Mouse (Mus musculus): Measurements from ENCODE around the gene Herc1. TPM values are rescaled to one million over a fixed set of nuclear protein-coding genes. Genes with fewer than 3 reads are reported as not detected.

The Herc1 gene
- total RNA-seq (2021): 10 to 100 TPM; 35.1 to 35.4 TPM
- long read RNA-seq, experiment 1, partial matches to known transcripts: 1 of 1 reads
- long read RNA-seq, experiment 1, other reads (novel, unspliced or antisense): 0 of 1 reads
- long read RNA-seq, experiment 2, partial matches to known transcripts: 8 of 8 reads
- long read RNA-seq, experiment 2, other reads (novel, unspliced or antisense): 0 of 8 reads

DNA sequence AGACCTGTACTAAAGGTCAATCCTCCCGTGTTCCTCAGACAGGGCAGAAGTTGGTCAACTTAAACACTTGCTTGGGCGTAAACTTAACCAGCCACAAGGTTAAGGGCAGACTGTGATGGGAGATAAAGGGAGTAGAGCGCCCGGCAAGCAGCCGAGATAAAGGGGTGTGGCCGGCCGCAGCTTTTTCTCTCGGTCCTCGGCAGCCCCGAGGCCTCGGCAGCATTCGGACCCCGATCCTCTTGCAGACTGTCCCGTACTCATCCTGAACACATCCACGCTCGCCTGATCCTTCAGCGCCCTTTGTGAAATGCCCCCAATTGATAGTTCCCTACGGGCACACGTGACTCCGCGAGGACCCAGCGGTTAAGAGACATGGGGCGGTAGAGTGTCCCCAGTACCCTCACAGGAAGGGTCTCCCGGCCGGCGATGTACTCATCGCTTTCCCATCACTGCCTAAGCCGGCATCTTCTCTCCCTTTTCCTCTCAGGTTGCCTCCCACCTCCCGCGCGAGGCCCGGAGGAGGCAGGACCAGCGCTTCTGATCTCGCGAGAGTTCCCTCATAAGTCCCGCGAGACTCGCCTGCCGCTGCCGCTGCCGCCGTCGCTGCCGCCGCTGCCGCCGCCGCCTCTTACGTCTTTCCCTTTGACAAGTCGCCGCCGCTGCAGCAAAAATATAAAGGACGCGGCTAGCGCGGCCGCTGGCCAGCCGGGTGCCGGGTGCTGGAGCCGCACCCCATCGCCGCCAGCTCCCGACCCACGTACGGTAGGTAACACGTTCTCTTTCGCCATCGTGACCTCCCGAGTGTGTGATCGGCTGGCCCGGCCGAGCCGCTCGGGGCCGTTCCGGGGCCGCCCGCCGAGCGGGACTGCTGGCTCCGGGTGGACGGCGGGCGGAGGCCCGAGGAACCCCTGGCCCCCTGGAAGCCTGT, at the start of gene Herc1:
Gene Herc1, plus strand, starts transcription at position 591 of the 928 bp plus-strand sequence.
- peak; percentile 90 to 93 for DNase-seq (ENCODE audit: low spot score in 2 of 2)

DNA sequence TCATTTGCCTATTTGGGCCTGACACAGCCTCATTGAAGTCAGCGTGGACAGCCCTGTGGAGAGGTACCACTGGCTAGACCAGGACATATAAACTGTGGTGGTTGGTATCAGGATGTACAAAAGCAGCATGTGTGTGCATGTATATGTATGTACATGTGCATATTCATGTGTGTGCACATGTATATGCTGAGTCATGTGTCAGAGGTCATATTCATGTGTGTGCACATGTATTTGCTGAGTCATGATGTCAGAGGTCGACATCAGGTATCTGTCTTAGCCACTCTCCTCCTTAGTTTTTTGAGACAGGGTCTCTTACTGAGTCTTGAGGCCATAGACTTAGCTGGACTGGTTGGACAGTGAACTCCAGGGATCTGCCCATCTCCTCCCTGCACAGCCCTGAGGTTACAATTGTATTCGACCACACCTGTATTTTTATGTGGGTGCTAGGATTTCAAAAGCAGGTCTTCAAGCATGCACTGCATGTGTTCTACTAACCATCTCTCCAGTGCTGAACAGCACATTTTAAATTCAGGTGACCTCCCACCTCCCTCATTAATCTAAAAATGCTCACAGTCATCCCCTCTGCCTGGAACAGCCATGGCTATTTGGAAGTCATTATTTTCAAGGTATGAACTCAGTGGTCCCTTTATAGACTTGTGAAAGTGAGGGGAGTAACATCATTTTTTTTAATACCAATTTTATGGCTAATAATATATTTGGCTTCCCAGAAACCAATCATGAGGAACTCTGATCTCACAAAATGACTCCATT, 45.7 kb upstream of the Herc1 start:
- DNase-seq (ENCODE audit: low spot score in 2 of 2): no peak

DNA sequence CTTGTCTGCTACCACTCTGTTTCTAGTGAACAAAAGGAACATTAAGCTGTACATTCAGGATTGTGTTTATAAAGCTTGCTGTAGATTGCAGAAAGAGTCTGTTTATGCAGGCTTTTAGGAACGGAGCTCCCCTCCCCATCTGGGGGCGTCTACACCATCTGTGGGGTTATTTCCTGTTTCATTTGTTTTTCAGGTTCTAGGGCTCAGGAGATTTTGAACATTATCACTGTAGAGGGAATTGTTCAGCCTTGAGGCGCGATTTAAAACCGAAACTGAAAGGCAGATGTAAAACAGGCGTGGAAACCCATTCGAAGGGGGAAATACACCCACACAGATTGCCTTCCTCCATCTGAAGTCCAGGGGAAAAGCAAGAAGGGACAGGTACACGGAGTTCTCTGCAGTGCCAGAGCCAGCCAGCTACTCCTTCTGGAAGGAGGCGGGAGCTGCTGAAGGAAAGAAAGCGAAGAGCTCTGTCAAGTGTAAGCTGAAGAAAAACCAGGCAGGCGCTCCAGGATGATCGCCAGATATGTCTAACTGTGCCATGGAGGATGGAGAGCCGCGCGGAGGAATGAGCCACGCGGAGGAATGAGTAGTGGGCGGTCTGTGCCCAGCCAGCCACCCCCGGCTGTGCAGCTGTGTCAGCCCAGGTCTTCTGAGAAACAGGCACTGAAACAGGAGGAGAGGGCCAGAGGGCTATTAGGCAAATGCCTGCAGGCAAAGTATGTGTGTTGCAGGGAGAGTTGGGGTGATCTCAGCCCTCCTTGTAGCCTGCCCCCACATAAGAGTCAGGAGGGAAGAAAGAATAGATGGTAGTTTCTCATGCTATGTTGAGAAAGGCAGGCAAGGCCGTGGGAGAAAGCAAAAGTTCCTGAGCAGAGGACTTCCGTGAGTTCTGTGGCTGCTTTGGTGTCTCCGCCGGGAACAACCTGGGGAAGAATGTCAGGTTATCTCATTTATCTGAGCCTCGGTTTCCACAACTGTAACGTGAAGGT, 44.8 kb upstream of the Herc1 start:
- DNase-seq (ENCODE audit: low spot score in 2 of 2): peak; percentile 11 to 37

DNA sequence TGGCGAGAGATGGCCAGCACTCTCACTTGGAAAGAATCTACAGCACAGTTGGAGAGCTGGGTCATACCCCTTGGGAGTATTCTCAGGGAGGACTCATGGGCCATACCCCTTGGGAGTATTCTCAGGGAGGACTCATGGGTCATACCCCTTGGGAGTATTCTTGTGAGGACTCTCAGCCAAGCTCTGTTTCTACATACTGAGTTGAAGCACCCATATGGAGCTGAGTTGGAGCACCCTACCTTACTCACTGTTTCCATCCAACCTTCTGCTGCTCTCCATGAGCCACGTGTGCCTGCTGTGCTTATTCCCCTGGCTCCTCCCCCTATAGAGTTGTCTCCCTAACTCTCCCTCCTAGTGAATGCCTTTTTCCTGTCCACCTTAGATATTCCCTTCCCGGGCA, 43.8 kb upstream of the Herc1 start:
- no peak for DNase-seq (ENCODE audit: low spot score in 2 of 2)

DNA sequence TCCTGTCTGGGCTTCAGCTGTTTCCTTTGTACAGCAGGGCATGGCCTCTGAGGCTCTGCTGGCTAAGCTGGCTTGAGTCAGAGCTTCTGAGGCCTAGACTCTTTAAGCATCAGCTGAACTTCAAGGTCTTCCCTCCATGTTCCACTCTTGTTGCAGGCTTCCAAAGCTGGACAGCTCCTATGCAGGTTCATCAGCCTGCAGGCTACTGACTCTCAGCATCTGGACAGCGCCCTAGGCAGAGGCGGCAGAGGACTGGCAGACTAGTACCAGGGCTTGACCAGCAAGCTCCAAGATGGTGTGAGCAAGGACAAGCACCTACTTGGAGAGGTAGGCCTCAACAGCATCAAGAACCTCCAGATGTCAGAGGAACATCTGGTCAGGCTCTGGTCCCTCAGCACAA, 42.9 kb upstream of the Herc1 start:
- DNase-seq (ENCODE audit: low spot score in 2 of 2): no peak

DNA sequence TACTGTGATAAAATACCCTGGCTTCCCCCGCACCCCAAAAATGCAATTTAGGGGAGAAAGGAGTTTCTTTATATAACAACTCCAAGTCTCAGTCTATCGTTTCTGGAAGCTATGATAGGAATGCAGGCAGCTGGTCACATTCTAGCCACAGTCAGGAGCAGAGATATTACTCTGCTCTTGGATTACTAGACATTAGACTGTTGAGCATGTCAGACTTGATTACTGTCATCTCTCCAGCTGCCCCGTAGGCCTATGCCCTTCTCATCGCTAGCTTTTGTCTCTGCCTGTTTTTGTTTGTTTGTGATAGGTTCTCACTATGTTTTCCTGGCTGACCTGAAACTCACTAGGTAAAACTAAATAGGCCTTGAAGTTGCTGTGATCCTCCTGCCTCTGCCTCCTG, 41.5 kb upstream of the Herc1 start:
- DNase-seq (ENCODE audit: low spot score in 2 of 2): no peak

DNA sequence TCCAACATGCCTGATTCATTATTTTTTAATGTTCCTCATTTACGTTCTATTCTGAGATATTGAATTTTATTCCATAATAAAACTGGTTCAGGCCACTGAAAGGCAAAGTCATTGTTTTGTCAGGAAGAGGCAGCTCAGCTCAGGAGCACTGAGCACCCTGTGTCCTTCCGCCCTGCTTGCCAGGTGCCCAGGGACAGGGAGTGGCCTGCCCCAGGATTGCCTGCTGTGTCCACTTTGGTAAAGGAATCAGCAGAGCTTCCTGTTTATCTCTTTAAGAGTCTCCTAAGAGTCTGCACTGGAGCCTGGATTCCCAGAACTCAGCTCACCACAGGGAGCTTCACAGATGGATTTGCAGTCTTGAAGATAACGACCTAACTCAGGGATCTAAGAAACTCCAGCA, 38.8 kb upstream of the Herc1 start:
- DNase-seq (ENCODE audit: low spot score in 2 of 2): no peak

DNA sequence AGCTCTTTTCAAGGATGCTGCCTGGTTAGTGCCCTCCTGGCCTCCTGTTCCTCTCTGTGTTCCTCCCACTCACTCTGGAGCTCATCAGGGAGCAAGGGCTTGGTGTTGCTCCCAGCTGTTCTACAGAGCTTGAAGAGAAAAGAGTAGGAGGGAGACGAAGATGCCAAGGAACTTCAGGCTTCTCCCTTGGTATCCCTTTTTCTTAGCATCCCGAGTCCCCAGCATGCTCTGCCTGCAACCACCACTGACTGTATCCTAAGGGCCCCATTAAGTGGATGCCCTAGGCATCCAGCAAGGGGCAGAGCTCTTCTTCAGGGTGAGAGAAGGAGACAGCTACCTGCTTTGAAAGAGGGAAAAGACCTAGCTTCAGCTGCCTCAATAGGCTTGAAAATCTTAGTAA, 33.6 kb upstream of the Herc1 start:
- no peak for DNase-seq (ENCODE audit: low spot score in 2 of 2)

DNA sequence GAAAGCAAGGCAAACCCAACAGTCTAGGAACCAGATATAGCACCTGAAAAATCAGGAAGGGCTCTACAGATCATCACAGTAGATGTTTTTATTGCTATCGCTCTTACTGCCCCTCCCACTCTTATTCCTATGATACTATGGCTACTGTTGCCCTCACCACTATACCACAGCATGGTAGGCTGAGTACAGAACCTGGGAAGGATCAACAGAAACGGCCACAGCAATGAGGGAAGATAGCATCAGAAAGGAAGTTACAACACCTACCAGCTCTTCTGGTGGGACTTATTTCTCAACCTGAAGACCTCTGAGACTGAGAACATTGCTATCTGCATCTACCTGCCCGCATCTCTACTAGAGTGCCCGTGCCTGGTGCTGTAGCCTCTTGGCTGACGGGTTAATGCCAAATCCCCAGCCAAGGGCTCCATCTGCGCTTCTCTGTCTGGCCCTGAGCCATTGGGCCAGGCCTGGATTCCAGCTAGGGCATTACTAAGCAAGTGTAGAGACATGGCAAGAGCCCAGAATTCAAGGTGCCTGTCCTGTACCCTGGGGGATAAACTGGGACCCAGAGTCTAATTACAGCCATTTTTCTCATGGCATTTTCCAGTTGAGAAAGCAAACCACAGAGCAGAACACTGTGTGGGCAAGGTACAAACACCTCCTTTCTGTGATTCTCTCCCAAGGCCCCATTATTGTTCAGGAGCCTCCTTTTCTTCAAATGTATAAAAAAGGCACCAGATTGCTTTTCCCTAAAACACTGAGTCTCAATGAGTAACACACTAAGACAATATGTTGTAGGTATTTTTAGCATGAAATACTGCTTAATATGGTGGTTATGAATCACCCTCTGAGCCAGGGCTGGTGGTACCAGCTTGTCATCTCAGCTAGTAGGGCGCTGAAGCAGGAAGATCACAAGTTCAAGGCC, 28.0 kb upstream of the Herc1 start:
- no peak for DNase-seq (ENCODE audit: low spot score in 2 of 2)

DNA sequence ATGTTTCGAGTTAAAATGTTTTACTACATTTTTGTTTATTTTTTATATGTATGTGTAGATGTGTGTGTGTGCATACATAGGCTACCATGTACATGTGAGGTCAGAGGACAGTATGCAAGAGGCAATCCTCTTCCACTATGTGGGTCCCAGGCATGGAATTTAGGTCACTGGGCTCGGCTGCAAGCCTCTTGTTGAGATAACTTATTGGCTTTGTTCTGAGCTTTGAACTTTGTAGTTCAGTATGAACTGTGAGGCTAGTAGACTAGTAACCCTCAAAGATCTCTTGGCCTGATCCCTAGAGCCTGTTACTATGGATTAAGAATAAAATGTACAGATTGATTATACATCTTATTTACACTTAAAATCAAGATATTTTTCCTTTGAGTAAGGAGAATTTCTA, 23.4 kb upstream of the Herc1 start:
- no peak for DNase-seq (ENCODE audit: low spot score in 2 of 2)

DNA sequence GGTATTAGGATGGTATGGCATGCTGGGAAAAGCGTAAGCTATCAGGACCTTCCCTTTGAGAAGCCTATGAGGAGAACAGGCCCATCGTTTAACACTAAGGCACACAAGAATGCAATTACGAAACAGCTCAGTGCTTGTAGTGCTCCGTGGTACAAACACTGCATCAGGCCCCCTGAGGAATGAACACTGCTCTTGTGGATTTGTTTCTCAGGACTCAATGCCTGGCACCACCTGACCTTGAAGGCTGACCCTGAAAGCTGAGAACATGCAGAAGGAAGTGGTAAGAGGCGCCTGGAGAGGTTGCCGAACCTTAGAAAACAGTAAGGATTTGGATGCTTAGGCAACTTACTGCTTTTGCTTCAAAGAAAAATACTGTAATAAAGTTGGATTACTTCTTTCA, 20.8 kb upstream of the Herc1 start:
- no peak for DNase-seq (ENCODE audit: low spot score in 2 of 2)

DNA sequence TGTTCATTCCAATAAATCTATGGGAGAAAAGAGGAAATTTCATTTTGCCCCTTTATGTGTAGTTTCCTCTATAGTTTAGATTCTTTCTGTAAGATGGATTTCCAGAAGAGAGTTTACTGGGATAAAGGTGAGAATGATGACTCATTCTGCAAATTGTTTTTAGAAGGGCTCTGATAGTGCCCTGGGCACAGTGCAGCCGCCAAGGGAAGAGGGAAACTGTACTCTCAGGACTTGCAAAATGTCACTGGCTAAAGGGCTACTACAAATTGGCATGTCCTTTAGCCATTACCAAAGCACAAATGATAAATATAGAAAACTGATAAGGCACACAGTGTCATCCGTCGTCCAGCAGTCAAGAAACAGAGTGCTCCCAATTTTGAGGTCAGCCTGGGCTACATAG, 19.8 kb upstream of the Herc1 start:
- no peak for DNase-seq (ENCODE audit: low spot score in 2 of 2)

DNA sequence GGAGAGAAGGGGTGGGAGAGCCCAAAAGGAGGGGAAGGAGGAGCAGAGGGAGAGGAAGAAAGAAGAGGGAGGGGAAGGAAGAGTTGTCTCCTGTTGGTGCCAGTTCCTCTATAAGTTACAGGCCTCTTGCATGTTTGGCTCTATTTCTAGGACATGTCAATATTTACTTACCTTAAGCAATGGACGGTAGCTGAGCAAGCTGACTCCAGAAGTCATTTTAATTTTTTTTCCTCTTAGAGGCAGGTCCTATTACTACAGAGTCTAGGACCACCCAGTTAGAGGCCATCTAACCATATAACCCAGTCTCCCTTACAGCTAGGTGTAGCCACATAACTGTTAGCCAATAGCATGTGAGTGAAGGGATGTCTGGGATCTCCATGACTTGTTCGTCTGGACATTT, 18.7 kb upstream of the Herc1 start:
- DNase-seq (ENCODE audit: low spot score in 2 of 2): no peak

DNA sequence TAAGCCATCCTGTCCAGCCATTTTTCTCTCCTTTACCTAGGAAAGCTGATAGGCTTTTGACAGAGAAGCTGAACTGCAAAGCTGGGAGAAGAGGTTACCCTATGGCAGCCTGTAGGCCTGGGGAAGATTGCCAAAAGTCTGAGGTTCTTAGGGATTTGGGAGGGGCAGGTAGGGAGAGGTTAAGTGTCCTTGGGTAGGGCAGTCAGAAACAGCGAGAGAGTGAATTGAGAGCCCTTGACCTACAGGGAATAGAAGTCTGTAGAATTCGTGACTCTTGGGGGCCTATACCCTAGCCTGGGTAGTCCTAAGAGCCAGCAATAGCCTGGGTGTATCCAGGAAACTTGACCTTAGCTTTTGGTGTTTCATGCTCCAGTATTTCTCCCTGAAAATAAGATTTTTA, 17.9 kb upstream of the Herc1 start:
- DNase-seq (ENCODE audit: low spot score in 2 of 2): no peak

DNA sequence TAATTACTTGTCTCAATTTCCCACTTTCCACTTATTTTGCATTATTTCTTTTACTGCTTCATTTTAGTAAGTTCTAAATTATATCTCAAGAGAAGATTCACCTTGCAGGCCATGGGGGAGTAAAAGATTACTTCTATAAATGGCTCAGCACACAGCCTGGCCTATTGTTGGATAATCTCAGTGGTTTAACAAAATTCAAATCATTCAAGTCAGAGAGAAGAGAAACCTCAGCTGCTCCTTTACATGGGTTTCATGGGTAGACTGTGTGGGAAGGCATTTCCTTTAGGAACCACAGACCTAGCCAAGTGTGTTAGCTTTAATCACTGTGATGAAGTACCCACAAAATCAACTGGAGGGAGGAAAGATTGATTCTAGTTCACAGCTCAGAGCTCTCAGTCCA, 13.0 kb upstream of the Herc1 start:
- no peak for DNase-seq (ENCODE audit: low spot score in 2 of 2)

DNA sequence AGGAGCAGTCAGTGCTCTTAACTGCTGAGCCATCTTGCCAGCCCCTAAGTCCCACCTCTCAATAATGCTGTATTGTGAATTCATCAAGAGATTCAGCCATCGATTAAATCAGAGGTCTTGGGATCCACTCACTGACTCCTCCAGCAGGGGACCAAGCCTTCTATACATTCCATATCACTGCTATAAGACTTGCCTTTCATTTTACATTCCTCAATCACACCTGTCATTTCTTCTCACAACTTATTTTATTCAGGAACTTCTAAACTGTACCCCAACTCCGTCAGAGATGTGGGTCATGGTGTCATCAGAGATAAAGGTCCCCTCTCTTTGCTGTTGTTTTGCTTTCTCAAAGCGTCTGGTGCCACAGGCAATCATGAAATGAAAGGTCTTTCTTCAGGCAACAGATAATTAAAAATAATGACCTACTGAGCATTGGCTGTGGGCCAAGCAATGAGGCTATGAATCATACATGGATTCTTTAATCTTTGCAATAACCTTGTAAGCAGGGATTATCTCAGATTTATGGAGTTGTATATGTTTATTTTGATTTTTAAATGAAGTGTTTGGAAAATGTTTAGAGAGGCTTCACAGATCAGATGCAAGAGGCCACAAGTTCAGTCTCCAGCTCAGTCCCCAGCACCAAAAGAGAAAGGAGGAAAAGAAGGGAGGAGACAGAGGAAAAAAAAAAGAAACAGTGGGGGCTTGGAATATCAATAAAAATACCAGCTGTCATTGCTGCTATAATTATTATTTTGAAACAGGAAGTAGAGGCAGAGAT, 12.1 kb upstream of the Herc1 start:
- DNase-seq (ENCODE audit: low spot score in 2 of 2): peak; percentile 27 to 39

DNA sequence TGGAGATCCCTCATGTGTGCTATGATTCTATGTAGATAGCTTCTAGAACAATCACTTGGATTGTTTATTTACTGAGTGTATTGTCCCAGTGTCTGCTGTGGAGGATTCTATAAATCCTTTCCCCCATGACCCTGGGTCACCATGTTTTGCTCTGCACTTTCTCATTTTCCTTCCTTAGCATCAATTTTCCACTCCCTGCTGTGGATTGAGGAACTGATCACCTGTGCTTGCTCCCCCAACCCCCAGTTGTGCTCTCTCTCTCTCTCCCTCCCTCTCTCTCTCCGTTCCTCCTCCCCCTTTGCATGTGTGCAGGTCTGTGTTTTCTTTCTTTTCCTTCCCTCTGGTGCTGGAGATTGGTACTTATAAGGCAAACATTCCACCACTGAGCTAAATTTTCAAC, 10.5 kb upstream of the Herc1 start:
- DNase-seq (ENCODE audit: low spot score in 2 of 2): no peak

DNA sequence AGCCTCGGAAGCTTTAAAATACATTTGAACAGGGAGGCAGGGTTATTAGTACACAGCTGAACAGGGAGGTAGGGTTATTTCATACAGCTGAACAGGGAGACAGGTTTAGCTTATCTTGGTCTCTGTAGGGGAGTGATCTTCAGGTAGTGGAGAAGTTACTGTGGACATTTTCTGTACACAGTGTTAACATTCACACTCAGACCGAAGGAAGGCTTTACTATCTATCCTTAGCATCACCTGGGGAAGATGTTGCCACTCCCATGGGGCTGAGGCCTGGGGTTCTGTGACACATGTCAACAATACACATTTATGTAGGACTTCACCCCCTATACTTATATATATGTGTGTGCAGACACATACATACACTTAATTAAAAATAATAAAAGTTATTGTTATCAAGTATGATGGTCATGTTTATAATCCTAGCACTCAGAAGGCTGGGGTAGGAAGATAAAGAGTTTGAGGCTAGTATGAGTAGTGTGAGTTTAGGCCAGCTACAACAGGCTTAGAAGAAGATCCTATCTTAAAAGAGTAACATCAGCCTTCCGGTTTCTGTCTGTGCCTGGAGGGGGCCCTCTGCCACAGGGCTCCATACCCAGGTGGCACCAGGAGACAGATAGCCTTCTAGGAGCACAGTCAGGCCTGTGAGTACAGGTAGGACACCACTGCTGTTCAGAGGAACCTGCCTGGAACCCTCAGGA, 9.7 kb upstream of the Herc1 start:
- no peak for DNase-seq (ENCODE audit: low spot score in 2 of 2)

Data from adrenal gland, adult 18-20 months (tissue).